Mouse (Mus musculus): ENCODE results near the gene Acot11.
"Not testable (repeated sequence)": the region's sequence is repeated elsewhere in the genome, so short reads cannot be mapped to it uniquely, and the experiment has no call there.

Gene Acot11

DNA sequence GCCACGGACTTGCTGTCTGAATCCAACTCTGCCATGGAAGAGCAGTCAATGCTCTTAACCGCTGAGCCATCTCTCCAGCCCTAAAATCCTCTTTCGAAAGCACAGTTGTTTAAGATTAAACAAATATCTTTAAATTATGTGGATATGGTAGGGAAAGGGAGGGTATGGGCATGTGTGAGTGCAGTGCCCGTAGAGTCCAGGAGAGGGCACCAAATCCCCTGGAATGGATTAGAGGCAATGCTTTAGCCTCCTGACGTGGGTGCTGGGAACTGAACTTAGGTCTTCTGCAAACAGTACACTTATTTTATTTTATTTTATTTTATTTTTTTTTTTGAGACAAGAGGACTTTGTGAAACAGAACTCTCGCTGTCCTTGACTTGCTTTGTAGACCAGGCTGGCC, 5.2 kb upstream of the Acot11 start:
- DNase-seq, result no peak

DNA sequence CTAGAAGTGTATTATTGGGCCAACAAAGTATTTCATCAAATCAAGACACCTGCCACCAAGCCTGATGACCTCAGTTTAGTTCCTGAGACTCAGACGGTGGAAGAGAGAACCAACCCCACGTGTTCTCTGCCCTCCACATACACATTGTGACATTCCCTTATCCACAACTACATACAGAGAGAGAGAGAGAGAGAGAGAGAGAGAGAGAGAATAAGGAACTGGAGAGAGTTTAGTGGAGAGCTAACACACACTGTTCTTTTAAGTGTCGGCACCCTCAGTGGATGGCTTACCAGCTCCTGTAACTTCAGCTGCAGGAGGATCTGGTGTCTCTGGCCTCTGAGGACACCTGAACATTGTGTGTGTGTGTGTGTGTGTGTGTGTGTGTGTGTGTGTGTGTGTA, 2.5 kb upstream of the Acot11 start:
- no peak for DNase-seq

DNA sequence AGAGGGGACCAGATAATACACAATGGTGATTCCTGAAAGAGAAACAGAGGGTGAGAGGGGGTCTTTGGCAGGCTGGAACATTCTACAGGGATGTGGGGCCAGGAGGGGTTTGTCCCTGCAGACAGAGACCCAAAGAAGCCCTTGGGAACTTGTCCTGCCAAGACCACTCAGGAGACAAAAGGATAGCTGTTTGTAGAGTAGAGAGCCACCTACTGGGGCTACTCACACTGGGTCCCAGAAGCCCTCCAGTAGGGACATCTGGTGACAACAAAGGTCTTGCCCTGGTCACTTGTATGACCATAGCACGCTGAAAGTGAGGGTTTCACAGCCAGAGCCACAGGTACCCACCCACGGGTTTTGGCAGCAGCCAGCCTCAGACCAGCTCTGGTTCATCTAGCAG, 1.1 kb upstream of the Acot11 start:
- DNase-seq, result no peak

DNA sequence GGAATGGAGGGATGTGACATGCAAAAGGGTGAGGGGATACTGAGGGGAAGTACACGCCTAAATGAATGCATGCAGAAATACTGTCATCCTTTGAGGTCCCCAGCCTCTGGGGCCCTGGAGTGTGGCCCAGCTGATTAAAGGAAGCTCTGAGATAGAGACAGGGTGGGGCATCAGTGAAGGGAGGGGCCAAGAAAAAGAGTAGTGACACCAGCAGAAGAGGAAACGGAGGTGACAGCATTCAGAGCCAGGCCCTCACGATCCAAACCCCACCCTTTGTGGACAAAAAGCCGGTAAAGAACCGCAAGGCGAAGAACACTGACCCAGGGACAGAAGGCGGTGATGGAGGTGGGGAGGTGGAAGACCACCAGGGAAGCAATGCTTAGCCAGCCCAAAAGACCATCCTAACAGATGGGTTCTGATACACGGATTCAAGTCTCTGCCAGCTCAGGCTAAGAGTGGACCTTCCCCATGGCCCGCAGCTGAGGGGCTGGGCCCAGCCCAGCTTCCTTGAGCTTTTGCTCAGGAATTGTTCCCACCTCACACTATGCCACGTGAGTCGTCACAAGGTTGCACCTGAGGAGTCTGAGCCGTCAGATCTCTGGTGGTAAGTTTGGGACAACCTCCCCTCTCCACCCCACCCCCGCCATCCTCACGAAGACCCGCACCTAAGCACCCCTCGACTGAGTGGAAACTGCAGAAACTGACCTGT, 443 bp downstream of the Acot11 start:
- DNase-seq, result no peak

DNA sequence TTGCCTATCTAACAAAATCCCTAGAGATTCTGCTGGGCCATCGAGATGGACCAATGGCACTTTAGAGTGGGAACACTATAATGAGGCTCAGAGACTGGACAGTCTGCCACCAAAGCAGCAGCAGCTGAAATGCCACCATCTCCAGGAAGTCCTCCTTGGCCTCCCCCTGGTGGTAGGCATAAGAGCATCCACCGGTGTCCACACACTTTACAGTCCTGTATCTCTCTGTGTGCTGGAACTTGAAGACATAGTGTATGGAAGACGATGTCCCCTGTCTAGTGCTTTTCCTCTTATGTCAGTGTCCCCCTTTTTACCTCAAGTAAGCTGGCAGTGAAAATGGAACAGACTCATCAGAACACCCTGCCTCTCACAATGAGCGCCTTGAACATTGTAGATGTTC, 1.0 kb downstream of the Acot11 start:
- no peak for DNase-seq

DNA sequence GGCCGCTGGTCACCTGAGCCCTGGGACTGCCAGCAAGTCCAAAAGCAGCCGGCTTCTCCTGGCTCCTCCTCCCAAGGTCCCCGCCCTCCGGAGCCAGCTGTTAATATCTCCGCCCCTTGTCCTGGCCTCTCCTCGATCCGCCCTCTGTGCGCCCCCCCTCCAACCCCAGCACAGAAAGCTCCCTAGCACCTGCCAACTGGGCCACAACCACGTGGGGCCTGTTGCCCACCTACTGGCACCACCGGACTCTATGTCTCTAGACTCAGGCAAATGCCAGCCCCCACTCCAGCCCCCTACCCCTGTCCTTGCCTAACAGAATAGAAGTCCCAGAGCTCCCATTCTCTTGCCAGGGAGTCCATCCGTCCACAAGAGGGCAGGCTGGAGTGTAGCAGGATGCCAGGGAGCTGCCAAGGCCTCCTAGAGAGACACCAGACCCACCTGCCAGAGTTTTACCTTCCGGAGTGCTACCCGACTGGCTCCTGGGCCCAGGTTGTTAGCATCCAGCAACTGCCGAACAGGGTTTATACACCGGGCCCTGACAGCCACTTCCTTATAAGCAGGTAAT, 4.9 kb downstream of the Acot11 start:
- DNase-seq, result peak; percentile 91 to 93

DNA sequence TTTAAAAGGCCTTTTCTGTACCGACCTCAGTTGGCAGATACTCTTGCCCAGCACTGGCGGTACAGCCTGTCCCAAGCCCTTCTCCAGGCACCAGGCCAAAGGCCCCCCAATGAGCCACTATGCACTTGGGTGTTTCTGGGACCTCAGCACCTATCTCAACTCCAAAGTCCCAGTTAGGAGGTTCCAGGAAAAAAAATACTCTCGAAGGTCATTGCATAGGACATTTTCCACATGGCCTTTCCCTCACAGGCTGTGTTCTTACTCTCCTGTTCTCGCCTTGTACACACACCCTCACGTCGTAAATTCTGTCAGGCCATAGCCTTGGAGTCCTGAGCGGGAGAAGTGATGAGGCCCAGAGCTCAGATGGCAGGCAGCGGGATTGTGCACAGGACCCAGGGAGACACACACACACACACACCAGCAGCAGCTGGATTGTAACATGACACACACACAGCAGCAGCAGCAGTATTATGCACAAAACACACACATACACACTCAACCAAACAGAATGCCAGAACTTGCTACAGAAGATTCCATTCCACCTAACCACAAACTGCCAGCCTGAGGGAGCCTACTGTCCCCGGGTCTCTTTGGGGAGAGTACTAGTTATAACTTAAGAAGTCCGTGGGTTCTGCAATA, 5.8 kb downstream of the Acot11 start:
- peak in 1 of 2 experiments; percentile 31 for DNase-seq

DNA sequence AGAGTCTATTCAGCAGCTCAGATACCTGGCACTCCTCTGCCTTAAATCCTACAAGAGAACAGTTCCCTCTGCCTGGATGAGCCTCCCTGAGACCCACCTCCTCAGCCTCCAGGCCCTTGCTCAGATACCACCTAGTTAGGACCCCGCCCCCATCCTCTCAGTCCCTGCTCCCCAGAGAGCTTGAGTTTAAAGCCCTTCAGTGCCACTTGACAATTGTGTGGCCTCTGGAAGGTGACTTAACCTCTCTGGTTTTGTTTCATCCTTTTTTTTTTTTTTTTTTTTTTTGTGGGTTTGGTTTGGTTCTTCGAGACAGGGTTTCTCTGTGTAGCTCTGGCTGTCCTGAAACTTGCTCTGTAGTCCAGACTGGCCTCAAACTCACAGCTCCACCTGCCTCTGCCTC, 9.5 kb downstream of the Acot11 start:
- DNase-seq, result no peak

DNA sequence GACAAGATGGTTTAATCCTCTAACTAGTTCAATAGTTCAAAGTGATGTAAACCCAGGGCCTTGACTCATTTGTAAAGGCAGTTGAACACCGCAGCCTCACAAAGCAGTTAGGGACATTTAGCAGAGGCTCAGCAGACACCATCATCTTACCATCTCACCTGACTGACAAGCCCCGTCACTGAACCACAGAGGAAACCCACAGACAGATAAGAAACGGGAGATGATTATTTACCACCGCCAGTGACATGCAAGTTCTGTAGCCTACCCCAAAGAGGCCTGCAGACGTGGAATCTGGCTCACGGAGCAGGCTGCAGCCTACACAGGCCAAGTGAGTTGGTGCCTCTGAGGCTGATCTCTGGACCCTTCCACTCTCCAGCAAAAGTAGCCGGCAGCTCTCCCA, 10.6 kb downstream of the Acot11 start:
- DNase-seq, result no peak

DNA sequence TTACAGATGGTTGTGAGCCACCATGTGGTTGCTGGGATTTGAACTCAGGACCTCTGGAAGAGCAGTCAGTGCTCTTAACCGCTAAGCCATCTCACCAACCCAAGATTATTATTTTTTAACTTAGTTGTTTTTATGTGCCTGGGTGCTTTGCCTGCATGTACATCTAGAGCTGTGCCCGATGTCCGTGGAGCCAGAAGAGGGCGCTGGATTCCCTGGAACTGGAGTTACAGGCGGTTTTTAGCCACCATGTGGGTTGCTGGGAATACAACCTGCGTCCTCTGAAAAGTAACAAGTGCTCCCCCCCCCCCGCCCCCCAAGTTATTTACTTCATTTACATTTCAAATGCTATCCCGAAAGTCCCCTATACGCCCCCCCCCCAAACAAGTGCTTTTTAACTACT, 11.0 kb downstream of the Acot11 start:
- not testable (repeated sequence) for DNase-seq

DNA sequence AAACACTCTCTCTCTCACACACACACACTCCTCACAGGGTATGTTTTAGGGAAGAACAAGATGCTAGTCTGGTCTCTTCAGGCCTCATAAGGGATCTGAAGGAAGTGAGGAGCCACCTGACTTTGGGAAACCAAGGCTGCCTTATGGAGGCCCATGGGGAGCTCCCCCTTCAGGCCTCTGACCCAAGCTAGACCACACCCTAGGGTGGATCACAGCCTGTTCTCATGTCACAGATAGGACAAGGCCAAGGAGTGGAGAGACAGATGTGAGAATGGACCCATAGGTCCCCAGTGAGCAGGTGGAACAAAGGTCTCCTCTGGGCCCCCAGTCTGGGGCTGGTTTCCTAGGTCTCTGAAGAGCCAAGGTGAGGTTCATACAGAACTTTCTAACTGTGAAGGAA, 12.5 kb downstream of the Acot11 start:
- no peak for DNase-seq

DNA sequence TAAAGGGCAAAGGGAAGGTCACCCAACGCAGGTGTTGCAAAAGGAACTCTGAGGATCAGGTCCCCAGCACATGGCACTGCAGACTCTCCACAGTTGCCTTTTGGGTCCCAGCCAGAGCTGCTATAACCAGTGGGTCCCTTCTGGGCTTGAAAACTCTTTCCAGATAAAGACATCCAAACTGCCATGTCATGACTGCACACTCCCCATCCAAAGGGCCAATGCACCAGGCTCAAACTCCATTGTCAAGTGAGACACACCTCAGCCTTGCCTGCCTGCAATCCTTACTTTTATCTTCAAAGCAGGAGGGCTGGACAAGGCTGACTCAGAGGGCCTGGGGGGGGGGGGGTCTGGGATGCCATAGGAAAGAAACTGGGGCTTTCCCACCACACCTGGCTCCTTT, 13.9 kb downstream of the Acot11 start:
- DNase-seq, result no peak

DNA sequence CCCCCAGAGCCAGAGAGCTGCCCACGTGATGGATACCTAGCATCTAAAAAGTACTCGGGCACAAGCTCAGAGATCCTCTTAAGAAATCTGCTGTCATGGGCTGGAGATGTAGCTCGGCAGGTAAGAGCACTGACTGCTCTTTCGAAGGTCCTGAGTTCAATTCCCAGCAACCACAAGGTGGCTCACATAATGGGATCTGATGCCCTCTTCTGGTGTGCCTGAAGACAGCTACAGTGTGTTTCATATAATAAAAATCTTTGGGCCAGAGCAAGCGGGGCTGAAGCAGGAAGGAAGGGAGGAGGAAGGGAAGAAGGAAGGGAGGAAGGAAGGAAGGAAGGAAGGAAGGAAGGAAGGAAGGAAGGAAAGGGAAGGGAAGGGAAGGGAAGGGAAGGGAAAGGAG, 14.6 kb downstream of the Acot11 start:
- not testable (repeated sequence) for DNase-seq

DNA sequence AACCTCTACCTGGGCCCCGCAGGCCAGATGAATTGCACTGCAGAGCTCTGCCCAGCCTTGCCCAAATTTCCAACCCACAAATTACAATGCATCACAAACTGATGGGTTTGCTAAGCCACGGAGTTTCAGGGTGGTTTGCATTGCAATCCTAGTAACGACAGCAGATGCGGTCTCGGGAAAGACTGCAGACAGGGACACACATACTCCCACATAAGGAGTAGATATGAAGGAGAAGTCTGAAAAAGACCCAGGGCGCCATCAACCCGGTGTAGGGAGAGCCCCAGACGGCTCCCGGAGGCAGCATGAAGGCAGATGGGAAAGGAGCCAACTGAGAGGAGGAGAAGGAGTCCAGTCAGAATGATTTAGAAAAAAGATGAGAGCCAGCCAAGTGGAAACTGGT, 15.1 kb downstream of the Acot11 start:
- DNase-seq, result no peak

DNA sequence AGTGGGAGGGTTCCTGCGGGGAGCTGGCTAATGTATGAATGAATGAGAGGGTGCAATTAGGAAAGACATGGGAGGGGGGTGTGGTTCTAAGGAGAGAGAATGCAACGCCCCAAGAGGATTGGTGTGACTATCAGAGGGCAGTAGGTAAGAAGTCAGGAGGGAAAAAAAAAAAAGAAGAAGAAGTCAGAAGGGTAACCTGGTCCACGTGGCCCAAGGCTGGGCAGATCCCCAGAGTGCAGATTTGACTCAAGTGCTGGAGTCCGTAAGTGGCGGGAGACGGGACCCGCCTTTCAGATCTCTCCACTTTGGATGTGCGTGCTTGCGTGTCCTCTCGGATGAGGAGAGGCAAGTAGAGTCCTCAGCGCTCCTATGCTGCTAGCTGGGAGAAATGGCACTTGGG, 16.2 kb downstream of the Acot11 start:
- no peak for DNase-seq

DNA sequence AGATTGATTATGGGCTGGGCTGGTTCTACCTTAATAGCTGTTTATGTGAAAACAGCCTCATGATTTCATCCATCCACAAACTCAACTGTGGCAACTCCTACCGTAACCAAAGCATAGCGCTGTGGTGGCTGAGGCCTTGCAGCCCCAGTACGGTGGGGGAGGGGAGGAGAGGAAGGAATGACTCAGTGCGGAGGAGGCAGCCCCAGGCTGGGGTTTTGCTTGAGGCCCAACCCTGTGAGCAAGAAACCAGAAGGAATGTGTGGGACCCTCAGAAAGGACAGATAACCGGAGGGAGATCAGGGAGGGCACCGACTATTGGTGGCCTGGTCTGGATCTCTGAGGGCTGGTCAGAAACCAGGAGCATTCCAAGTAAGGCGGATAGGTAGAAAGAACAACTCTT, 17.0 kb downstream of the Acot11 start:
- peak; percentile 60 to 76 for DNase-seq

DNA sequence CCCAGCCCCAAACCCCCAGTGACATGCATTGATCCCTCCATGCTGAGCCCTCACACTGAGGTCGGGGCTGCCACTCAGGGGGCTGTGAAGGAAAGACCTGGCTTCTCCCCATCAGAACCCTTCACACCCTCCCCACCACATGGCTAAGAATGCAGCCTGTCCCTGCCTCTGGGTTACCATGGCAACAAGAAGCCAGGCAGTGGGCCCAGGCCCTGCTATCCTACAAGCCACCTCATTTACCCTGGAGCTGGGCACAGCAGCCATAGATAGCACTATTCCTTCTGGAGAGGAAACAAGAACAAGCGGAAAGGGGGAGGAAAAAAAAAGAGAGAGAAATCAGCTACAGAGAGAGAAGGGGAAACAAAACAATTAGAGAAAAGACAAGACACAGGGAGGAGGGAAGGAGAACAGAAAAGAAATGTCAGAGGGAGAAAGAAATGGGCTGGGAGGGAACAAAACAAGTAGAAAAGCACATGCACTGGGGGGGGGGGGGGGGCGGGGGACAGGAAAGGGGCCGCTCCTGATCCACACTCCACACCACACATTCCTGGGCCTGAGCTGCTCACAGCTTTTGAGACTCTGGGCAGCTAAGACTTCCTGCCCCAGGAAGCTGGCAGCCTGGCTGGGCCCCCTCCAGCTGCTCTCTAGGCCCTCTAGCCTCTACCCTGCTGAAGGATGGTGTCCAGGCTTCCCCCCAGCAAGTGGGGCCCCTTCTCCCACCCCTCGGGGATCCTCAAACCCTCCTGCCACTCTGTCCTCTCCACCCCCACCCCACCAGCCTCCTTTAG, 18.9 kb downstream of the Acot11 start:
- peak; percentile 43 to 59 for DNase-seq

DNA sequence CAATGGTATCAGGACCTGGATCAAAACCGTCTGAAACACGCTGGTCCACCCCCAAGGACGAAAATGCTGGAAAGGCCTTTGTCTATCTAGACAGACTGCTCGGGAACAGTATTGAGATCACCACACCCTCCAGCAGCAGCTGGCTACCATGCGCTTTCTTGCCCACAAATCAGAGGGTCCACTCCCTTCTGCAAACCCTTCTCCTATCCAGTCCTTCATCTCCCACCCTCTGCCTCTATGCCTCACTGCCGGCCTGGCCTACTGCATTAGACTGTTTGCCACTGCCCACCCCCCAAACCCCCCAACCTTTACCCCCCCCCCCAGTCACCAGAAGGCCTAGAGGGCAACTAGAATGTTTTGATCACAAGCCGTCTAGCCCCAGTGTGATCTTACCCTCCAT, 19.5 kb downstream of the Acot11 start:
- DNase-seq, result no peak

DNA sequence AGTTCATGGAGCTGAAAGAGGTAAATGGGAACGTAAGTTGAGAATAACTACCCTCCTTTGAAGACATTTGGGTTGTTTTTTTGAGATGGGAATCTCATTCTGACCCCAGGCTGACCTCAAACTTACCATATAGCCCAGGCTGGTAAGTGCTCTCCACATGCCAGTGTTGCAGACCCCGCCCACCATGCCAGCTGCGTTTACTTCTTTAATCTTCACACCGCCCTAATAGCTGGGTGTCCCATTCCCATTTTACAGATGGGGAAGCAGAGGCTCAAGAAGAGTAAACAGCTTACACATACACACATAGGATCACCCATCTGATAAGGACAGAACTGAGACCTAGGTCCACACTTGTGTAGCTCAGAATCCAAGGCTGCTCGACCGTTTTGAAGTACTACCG, 20.0 kb downstream of the Acot11 start:
- DNase-seq, result no peak

DNA sequence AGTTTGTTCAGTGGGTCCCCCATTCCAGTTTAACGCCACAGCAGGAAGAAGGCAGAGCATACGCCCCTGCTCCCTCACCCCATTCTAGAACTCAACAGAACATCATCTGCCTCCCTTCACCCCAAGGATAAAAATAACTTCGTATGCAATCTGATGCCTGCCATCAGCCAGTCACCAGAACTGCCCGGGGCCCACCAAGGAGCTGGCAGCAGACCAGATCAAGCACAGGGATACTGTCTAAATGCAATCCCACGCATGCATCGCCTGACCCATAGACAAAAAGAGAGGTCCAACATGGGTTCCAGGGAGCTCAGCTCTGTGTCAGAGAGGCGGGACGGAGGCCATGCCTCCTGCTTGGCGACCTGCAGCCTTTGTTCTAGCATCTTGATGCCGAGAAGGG, 21.7 kb downstream of the Acot11 start:
- no peak for DNase-seq

DNA sequence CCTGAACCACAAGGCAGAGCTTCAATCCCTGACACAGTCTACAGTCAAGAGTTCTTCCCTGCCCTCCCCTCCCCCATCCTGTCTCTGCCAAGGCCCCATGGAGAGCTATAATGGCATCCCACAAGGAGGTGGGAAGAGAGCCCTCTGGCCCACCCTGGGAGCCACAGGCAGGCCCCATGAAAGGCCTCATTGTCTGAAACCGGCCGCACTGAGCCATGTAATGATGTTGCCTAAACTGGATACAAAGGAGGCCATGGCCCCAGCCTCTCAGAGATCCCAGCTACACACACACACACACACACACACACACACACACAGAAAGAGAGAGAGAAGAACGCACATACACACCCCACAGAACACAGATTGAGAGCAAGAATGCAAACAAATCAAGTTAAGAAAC, 24.8 kb downstream of the Acot11 start:
- DNase-seq, result peak; percentile 26 to 47

DNA sequence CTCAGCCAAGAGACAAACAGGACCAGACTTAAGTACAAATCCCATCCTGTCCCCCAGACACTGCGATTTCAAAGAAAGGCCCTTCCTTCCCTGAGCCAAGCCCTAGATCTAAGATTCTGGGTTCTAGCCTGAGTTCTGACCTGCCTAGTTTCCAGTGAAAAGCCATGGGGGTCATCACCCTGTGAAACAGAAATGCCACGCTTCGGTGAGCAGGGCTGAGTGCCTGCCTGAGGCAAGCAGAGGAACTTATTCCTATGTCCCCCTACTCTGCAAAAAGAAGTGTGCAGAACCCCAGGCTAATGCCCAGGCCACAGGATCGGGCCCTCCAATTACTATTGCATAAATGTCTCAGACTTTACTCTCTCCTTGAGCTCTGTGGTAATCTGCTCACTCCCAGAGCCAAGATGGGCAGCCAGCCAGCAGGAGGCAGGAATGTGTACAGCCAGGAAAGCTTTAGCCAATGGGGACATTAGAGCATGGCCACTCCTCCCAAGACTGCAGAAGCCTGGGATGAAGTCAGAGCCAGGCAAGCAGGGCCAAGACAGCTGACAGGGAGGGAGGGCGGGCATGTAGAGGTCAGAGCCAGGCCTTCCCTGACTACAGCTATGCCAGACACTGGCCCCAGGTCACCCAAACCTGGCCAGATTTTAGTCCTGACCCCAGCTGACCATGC, 26.5 kb downstream of the Acot11 start:
- peak; percentile 96 to 97 for DNase-seq

DNA sequence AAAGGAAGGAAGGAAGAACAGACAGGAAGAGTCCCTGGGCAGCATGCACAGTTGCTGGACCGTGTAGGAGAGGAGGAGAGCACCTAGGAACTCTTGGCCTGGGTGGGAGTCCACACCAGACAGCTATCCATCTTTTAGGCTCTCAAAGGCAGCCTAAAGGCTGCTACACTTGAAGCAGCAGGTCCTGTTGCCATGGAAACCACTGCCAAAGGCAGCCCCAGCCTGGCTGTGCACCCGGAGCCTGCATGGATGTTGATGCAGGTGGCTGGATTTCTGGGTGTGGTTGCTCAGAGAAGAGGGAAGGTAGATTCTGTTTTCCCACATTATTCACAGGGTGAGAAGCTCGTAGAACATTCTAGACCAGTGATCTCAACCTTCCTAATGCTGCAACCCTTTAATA, 27.8 kb downstream of the Acot11 start:
- peak in 1 of 2 experiments; percentile 42 for DNase-seq
